Mouse (Mus musculus): ENCODE measurements around the gene Cdk2ap1. TPM values are rescaled to one million over a fixed set of nuclear protein-coding genes. Genes with fewer than 3 reads are reported as not detected.
"Not testable (repeated sequence)": the region's sequence is repeated elsewhere in the genome, so short reads cannot be mapped to it uniquely, and the experiment has no call there.

Cdk2ap1 gene
- polyA plus RNA-seq, 1 experiment from 2014 or later, result 87.9 TPM

- no peaks in the 10 kb centered on the region for H3K27me3 ChIP-seq
- H3K4me1 ChIP-seq (replicated peaks), result peaks cover 25% of the 10 kb centered on the region
- peaks cover 29% of the 10 kb centered on the region for H3K36me3 ChIP-seq
- 79% methylated on average over 2 of the region's 2 CpGs for WGBS
- ATAC-seq (replicated peaks; ENCODE audit: insufficient number of reproducible peaks, insufficient read depth, low FRiP score, low read depth), result no peak
- H3K4me2 ChIP-seq, result peak overlapping the region; percentile 94; the same call in 1 of the 2 replicates
- H3K27ac ChIP-seq, result peak overlapping the region; percentile 99
- H3K9me3 ChIP-seq (replicated peaks), result no peaks in the 10 kb centered on the region
- H3K9ac ChIP-seq, result no peak overlapping the region
- H3K4me3 ChIP-seq, result no peak overlapping the region
Measured at GRCm38 (mm10) chr5:124350350-124350749, 12.5 kb downstream of the Cdk2ap1 start.

GRCm38 (mm10) chr5:124349196-124349595 is 13.7 kb downstream of the Cdk2ap1 start:
- 95% methylated on average over 17 of the region's 17 CpGs for WGBS
- Histone ChIP-seq H3K4me2 (no peak overlapping the region), H3K27ac (no peak overlapping the region), H3K36me3 (peaks cover 38% of the 10 kb centered on the region), H3K27me3 (no peaks in the 10 kb centered on the region), H3K9ac (no peak overlapping the region), H3K4me3 (no peak overlapping the region), H3K4me1 (replicated peaks) (peaks cover 25% of the 10 kb centered on the region), H3K9me3 (replicated peaks) (no peaks in the 10 kb centered on the region)
- no peak for ATAC-seq (replicated peaks; ENCODE audit: insufficient number of reproducible peaks, insufficient read depth, low FRiP score, low read depth)

- ATAC-seq (replicated peaks; ENCODE audit: insufficient number of reproducible peaks, insufficient read depth, low FRiP score, low read depth), result no peak
- H3K4me1 ChIP-seq (replicated peaks), result peaks cover 14% of the 10 kb centered on the region
- WGBS, result 77% methylated on average over 8 of the region's 8 CpGs
Measured at GRCm38 (mm10) chr5:124342897-124343296, 20.0 kb downstream of the Cdk2ap1 start.

GRCm38 (mm10) chr5:124341753-124342339 is 21.0 kb downstream of the Cdk2ap1 start:
- H3K9ac ChIP-seq; H3K4me2 ChIP-seq; H3K27me3 ChIP-seq; ATAC-seq (replicated peaks; ENCODE audit: insufficient number of reproducible peaks, insufficient read depth, low FRiP score, low read depth); H3K27ac ChIP-seq; H3K4me3 ChIP-seq; H3K9me3 ChIP-seq (replicated peaks): not testable (repeated sequence)
- 61% methylated on average over 6 of the region's 6 CpGs for WGBS
- Histone ChIP-seq H3K36me3 (peaks cover 23% of the 10 kb centered on the region), H3K4me1 (replicated peaks) (peaks cover 22% of the 10 kb centered on the region)

More at GRCm38 (mm10) chr5:124342897-124343296, 20.0 kb downstream of the Cdk2ap1 start:
- Histone ChIP-seq H3K4me3 (no peak overlapping the region), H3K27ac (no peak overlapping the region), H3K9me3 (replicated peaks) (no peaks in the 10 kb centered on the region), H3K36me3 (peaks cover 27% of the 10 kb centered on the region), H3K9ac (no peak overlapping the region), H3K4me2 (no peak overlapping the region), H3K27me3 (no peaks in the 10 kb centered on the region)

- H3K27me3 ChIP-seq, result no peaks in the 10 kb centered on the region
- H3K9ac ChIP-seq, result no peak overlapping the region
- peaks cover 39% of the 10 kb centered on the region for H3K4me1 ChIP-seq (replicated peaks)
- peaks cover 4% of the 10 kb centered on the region; the same call in 1 of the 2 replicates for H3K36me3 ChIP-seq
- ATAC-seq (replicated peaks; ENCODE audit: insufficient number of reproducible peaks, insufficient read depth, low FRiP score, low read depth), result no peak
- 92% methylated on average over 8 of the region's 8 CpGs for WGBS
- H3K4me2 ChIP-seq, result no peak overlapping the region
- H3K9me3 ChIP-seq (replicated peaks), result no peaks in the 10 kb centered on the region
- 0 out of 2 replicates have a peak overlapping the region, but pooled peaks have one; percentile 3 for H3K27ac ChIP-seq
- no peak overlapping the region for H3K4me3 ChIP-seq
Measured at GRCm38 (mm10) chr5:124338791-124339190, 24.1 kb downstream of the Cdk2ap1 start.

GRCm38 (mm10) chr5:124337909-124338308 is 25.0 kb downstream of the Cdk2ap1 start:
- no peaks in the 10 kb centered on the region for H3K9me3 ChIP-seq (replicated peaks)
- no peak overlapping the region for H3K4me3 ChIP-seq
- peaks cover 44% of the 10 kb centered on the region for H3K4me1 ChIP-seq (replicated peaks)
- WGBS, result 68% methylated on average over 9 of the region's 9 CpGs
- no peaks in the 10 kb centered on the region for H3K27me3 ChIP-seq
- H3K27ac ChIP-seq, result no peak overlapping the region
- no peak overlapping the region for H3K9ac ChIP-seq
- H3K4me2 ChIP-seq, result no peak overlapping the region
- ATAC-seq (replicated peaks; ENCODE audit: insufficient number of reproducible peaks, insufficient read depth, low FRiP score, low read depth), result no peak
- H3K36me3 ChIP-seq, result peaks cover 4% of the 10 kb centered on the region; the same call in 1 of the 2 replicates

- Histone ChIP-seq H3K27ac (peak overlapping the region; percentile 27), H3K4me1 (replicated peaks) (peaks cover 44% of the 10 kb centered on the region), H3K4me2 (no peak overlapping the region), H3K36me3 (peaks cover 4% of the 10 kb centered on the region; the same call in 1 of the 2 replicates), H3K27me3 (no peaks in the 10 kb centered on the region), H3K4me3 (no peak overlapping the region), H3K9ac (no peak overlapping the region), H3K9me3 (replicated peaks) (no peaks in the 10 kb centered on the region)
- 50% methylated on average over 9 of the region's 9 CpGs for WGBS
- ATAC-seq (replicated peaks; ENCODE audit: insufficient number of reproducible peaks, insufficient read depth, low FRiP score, low read depth), result no peak
Measured at GRCm38 (mm10) chr5:124337103-124337502, 25.8 kb downstream of the Cdk2ap1 start.

- H3K27ac ChIP-seq, result peak overlapping the region; percentile 86
- no peak overlapping the region for H3K4me3 ChIP-seq
- no peaks in the 10 kb centered on the region for H3K36me3 ChIP-seq
- 13% methylated on average over 6 of the region's 6 CpGs for WGBS
- no peak overlapping the region for H3K9ac ChIP-seq
- peak; percentile 85 for ATAC-seq (replicated peaks; ENCODE audit: insufficient number of reproducible peaks, insufficient read depth, low FRiP score, low read depth)
- no peaks in the 10 kb centered on the region for H3K9me3 ChIP-seq (replicated peaks)
- peaks cover 39% of the 10 kb centered on the region for H3K4me1 ChIP-seq (replicated peaks)
- no peaks in the 10 kb centered on the region for H3K27me3 ChIP-seq
- peak overlapping the region; percentile 24; the same call in 1 of the 2 replicates for H3K4me2 ChIP-seq
Measured at GRCm38 (mm10) chr5:124334392-124334791, 28.5 kb downstream of the Cdk2ap1 start.

GRCm38 (mm10) chr5:124330086-124330485 is 32.8 kb downstream of the Cdk2ap1 start:
- H3K27me3 ChIP-seq, result no peaks in the 10 kb centered on the region
- 89% methylated on average over 6 of the region's 6 CpGs for WGBS
- H3K9ac ChIP-seq, result no peak overlapping the region
- H3K9me3 ChIP-seq (replicated peaks), result no peaks in the 10 kb centered on the region
- H3K4me1 ChIP-seq (replicated peaks), result peaks cover 35% of the 10 kb centered on the region
- no peak overlapping the region for H3K27ac ChIP-seq
- no peaks in the 10 kb centered on the region for H3K36me3 ChIP-seq
- no peak for ATAC-seq (replicated peaks; ENCODE audit: insufficient number of reproducible peaks, insufficient read depth, low FRiP score, low read depth)
- no peak overlapping the region for H3K4me3 ChIP-seq
- no peak overlapping the region for H3K4me2 ChIP-seq

GRCm38 (mm10) chr5:124327510-124328364 is 35.1 kb downstream of the Cdk2ap1 start, which contains the start of the genes Mphosph9 and 2810006K23Rik:
TSS of gene Mphosph9 (minus strand) at chr5:124327972.
TSS of gene 2810006K23Rik (plus strand) at chr5:124328089.
- Histone ChIP-seq H3K4me3 (peak within 1 kb of the TSS; percentile 87), H3K27ac (peak within 1 kb of the TSS; percentile 98), H3K4me2 (peak within 1 kb of the TSS; percentile 90), H3K27me3 (no peaks in the 10 kb centered on the region), H3K36me3 (0 out of 2 replicates have a peak, but pooled peaks cover 5% of the 10 kb centered on the region), H3K9ac (peak within 1 kb of the TSS; percentile 92), H3K4me1 (replicated peaks) (peaks cover 16% of the 10 kb centered on the region), H3K9me3 (replicated peaks) (no peaks in the 10 kb centered on the region)
- peak; percentile 97 for ATAC-seq (replicated peaks; ENCODE audit: insufficient number of reproducible peaks, insufficient read depth, low FRiP score, low read depth)
- under 1% methylated on average over 72 of the region's 72 CpGs for WGBS

GRCm38 (mm10) chr5:124326829-124327228 is 36.1 kb downstream of the Cdk2ap1 start:
- Histone ChIP-seq H3K36me3 (0 out of 2 replicates have a peak, but pooled peaks cover 8% of the 10 kb centered on the region), H3K4me1 (replicated peaks) (peaks cover 16% of the 10 kb centered on the region), H3K4me2 (peak overlapping the region; percentile 90), H3K27me3 (no peaks in the 10 kb centered on the region), H3K4me3 (peak overlapping the region; percentile 87), H3K9ac (peak overlapping the region; percentile 92), H3K9me3 (replicated peaks) (no peaks in the 10 kb centered on the region), H3K27ac (peak overlapping the region; percentile 98)
- 1% methylated on average over 8 of the region's 8 CpGs for WGBS
- no peak for ATAC-seq (replicated peaks; ENCODE audit: insufficient number of reproducible peaks, insufficient read depth, low FRiP score, low read depth)
